Mouse (Mus musculus): ENCODE data around the gene Tmem88. TPM values are rescaled to one million over a fixed set of nuclear protein-coding genes. Genes with fewer than 3 reads are reported as not detected.

Gene Tmem88
- total and polyA plus RNA-seq, 2 experiments from 2014 or later = 33.0 to 62.5 TPM

DNA sequence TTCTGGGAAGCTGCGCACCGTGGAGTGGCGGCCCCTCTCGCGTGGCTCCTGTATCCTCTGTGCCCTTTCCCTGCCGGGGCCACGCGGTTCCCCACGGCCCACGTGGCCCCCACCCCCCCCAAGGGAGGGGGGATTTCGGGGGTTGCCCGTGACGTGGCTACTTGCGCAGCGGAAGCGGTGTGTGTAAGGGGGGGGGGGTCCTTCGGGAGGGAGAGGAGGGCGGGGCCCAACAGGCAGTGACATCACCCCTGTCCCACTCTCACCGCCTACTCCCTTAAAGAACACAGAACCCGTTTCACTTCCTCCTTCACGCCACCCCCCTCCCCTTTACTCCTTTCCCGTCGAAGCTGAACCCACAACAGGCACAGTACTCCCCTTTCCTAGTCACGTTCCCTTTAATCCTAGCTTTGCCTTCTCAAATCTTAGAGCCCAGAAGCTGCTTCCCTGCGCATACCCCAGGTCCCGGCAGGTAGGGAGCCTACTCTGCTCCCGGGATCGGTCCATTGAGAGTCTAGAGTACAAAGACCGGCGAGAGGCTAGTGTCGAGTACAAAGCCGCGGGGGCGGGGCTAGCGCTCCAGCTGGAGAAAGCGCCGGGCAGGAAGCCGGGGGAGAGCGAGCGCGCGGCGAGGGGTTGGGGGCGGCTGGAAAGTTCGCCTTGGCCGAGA lies 11.5 kb upstream of the Tmem88 start:
- DNase-seq (ENCODE audit: low spot score) (peak; percentile 93), ATAC-seq (ENCODE audit: insufficient read depth, low read depth) (peak; percentile 57)
- Histone ChIP-seq H3K4me1 (ENCODE audit: control insufficient read depth, insufficient read depth) (peaks cover 33% of the 10 kb centered on the region), H3K9ac (replicated peaks; ENCODE audit: low read depth, low read length) (peak overlapping the region; percentile 88), H3K36me3 (replicated peaks; ENCODE audit: control insufficient read depth, insufficient read depth, low read length) (peaks cover 46% of the 10 kb centered on the region), H3K9me3 (replicated peaks; ENCODE audit: control insufficient read depth, low read length) (no peaks in the 10 kb centered on the region), H3K27me3 (ENCODE audit: control insufficient read depth, insufficient read depth, low read length) (no peaks in the 10 kb centered on the region), H3K4me3 (ENCODE audit: low read depth, low read length) (peak overlapping the region; percentile 89), H3K27ac (ENCODE audit: low read depth) (peak overlapping the region; percentile 98), H3K4me2 (ENCODE audit: low read depth, low read length) (peak overlapping the region; percentile 96)
- WGBS = under 1% methylated on average over 42 of the region's 46 CpGs
- peak; percentile 54; the same call in 1 of the 2 replicates for TF ChIP-seq EP300 (IDR thresholded peaks at IDR 0.05; ENCODE audit: low read depth)
- TF ChIP-seq CTCF (IDR thresholded peaks at IDR 0.05; ENCODE audit: low read depth) = no peak

DNA sequence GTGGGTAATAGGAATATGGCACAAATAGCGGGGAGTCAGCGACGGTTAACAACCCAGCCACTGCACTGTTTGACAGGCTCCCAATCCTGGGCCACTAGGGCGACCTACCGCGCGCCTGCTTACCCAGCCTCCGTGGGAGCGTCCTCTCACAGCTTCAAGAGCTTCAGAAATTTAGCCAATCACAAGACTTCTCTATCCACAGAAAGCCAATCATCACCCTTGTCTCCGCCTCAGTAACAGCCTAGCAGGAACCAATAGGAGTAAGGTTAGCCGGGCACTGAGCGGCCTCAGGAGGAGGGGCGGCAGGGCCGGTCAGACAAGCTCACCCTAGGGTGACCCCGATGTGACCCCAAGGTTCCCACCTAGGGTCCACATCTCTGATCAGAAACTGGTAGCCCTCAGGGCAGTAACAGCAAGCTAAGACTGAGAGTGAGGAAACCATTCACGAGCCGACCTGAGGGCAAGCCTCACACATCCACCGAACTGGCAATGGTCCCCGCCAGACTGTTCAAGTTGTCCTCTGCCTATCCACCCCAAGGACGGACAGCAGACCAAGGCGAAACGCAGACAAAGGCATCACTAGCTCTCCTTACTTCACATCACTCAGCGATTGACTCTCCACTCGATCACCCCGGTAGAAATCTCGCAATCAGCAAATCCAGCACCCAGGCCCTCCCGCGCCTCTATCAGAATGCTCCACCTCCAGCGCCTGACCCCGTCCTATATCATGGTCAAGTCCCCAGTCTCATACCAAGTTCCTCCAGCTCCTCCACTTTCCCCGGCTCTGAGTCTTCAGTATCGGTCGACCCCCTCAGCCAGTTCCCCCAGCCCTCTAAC lies 10.7 kb upstream of the Tmem88 start:
- H3K27ac ChIP-seq (ENCODE audit: low read depth) = peak overlapping the region; percentile 98
- peak overlapping the region; percentile 89 for H3K4me3 ChIP-seq (ENCODE audit: low read depth, low read length)
- peak overlapping the region; percentile 88 for H3K9ac ChIP-seq (replicated peaks; ENCODE audit: low read depth, low read length)
- WGBS = under 1% methylated on average over 33 of the region's 33 CpGs
- TF ChIP-seq EP300 (IDR thresholded peaks at IDR 0.05; ENCODE audit: low read depth) (0 out of 2 replicates have a peak, but pooled peaks have one; percentile 15), CTCF (IDR thresholded peaks at IDR 0.05; ENCODE audit: low read depth) (no peak; the same call in 1 of the 2 replicates)
- H3K4me2 ChIP-seq (ENCODE audit: low read depth, low read length) = peak overlapping the region; percentile 96
- DNase-seq (ENCODE audit: low spot score) (peak; percentile 98), ATAC-seq (ENCODE audit: insufficient read depth, low read depth) (peak; percentile 67)
- no peaks in the 10 kb centered on the region for H3K27me3 ChIP-seq (ENCODE audit: control insufficient read depth, insufficient read depth, low read length)
- peaks cover 53% of the 10 kb centered on the region for H3K36me3 ChIP-seq (replicated peaks; ENCODE audit: control insufficient read depth, insufficient read depth, low read length)
- no peaks in the 10 kb centered on the region for H3K9me3 ChIP-seq (replicated peaks; ENCODE audit: control insufficient read depth, low read length)
- H3K4me1 ChIP-seq (ENCODE audit: control insufficient read depth, insufficient read depth) = peaks cover 26% of the 10 kb centered on the region; the same call in 1 of the 2 replicates

GRCm38 (mm10) chr11:69407724-69408004 lies 9.6 kb upstream of the Tmem88 start:
- DNase-seq (ENCODE audit: low spot score) (peak; percentile 2), ATAC-seq (ENCODE audit: insufficient read depth, low read depth) (no peak)
- Histone ChIP-seq H3K27me3 (ENCODE audit: control insufficient read depth, insufficient read depth, low read length) (no peaks in the 10 kb centered on the region), H3K4me2 (ENCODE audit: low read depth, low read length) (no peak overlapping the region), H3K4me1 (ENCODE audit: control insufficient read depth, insufficient read depth) (peaks cover 16% of the 10 kb centered on the region; the same call in 1 of the 2 replicates), H3K9me3 (replicated peaks; ENCODE audit: control insufficient read depth, low read length) (no peaks in the 10 kb centered on the region), H3K36me3 (replicated peaks; ENCODE audit: control insufficient read depth, insufficient read depth, low read length) (peaks cover 56% of the 10 kb centered on the region), H3K4me3 (ENCODE audit: low read depth, low read length) (no peak overlapping the region), H3K27ac (ENCODE audit: low read depth) (no peak overlapping the region), H3K9ac (replicated peaks; ENCODE audit: low read depth, low read length) (no peak overlapping the region)
- 82% methylated on average over 4 of the region's 4 CpGs for WGBS
- TF ChIP-seq EP300 (IDR thresholded peaks at IDR 0.05; ENCODE audit: low read depth) (no peak), CTCF (IDR thresholded peaks at IDR 0.05; ENCODE audit: low read depth) (no peak)

GRCm38 (mm10) chr11:69406867-69407723 lies 9.1 kb upstream of the Tmem88 start:
- Histone ChIP-seq H3K4me3 (ENCODE audit: low read depth, low read length) (no peak overlapping the region), H3K4me2 (ENCODE audit: low read depth, low read length) (no peak overlapping the region)

GRCm38 (mm10) chr11:69406282-69406681 lies 8.2 kb upstream of the Tmem88 start:
- H3K4me1 ChIP-seq (ENCODE audit: control insufficient read depth, insufficient read depth) = peaks cover 7% of the 10 kb centered on the region; the same call in 1 of the 2 replicates
- no peak overlapping the region for H3K4me3 ChIP-seq (ENCODE audit: low read depth, low read length)
- no peak overlapping the region for H3K9ac ChIP-seq (replicated peaks; ENCODE audit: low read depth, low read length)
- H3K27me3 ChIP-seq (ENCODE audit: control insufficient read depth, insufficient read depth, low read length) = no peaks in the 10 kb centered on the region
- peaks cover 67% of the 10 kb centered on the region for H3K36me3 ChIP-seq (replicated peaks; ENCODE audit: control insufficient read depth, insufficient read depth, low read length)
- no peaks in the 10 kb centered on the region for H3K9me3 ChIP-seq (replicated peaks; ENCODE audit: control insufficient read depth, low read length)
- TF ChIP-seq EP300 (IDR thresholded peaks at IDR 0.05; ENCODE audit: low read depth) (no peak), CTCF (IDR thresholded peaks at IDR 0.05; ENCODE audit: low read depth) (no peak)
- DNase-seq (ENCODE audit: low spot score) = no peak
- H3K4me2 ChIP-seq (ENCODE audit: low read depth, low read length) = no peak overlapping the region
- H3K27ac ChIP-seq (ENCODE audit: low read depth) = no peak overlapping the region
- ATAC-seq (ENCODE audit: insufficient read depth, low read depth) = no peak
- 90% methylated on average over 19 of the region's 19 CpGs for WGBS

More at GRCm38 (mm10) chr11:69406867-69407723, 9.1 kb upstream of the Tmem88 start:
- Histone ChIP-seq H3K36me3 (replicated peaks; ENCODE audit: control insufficient read depth, insufficient read depth, low read length) (peaks cover 59% of the 10 kb centered on the region), H3K9me3 (replicated peaks; ENCODE audit: control insufficient read depth, low read length) (no peaks in the 10 kb centered on the region), H3K9ac (replicated peaks; ENCODE audit: low read depth, low read length) (no peak overlapping the region), H3K4me1 (ENCODE audit: control insufficient read depth, insufficient read depth) (peaks cover 11% of the 10 kb centered on the region; the same call in 1 of the 2 replicates), H3K27me3 (ENCODE audit: control insufficient read depth, insufficient read depth, low read length) (no peaks in the 10 kb centered on the region), H3K27ac (ENCODE audit: low read depth) (no peak overlapping the region)
- no peak for TF ChIP-seq CTCF (IDR thresholded peaks at IDR 0.05; ENCODE audit: low read depth)
- TF ChIP-seq EP300 (IDR thresholded peaks at IDR 0.05; ENCODE audit: low read depth) = no peak
- WGBS = 88% methylated on average over 16 of the region's 16 CpGs
- ATAC-seq (ENCODE audit: insufficient read depth, low read depth) = no peak
- DNase-seq (ENCODE audit: low spot score) = no peak
